24 mouse cellular contexts compared by ENCODE assay signal in genomic region chr4:57523456-57523855, GRCm38 (mm10). TPM values are rescaled to one million over a fixed set of nuclear protein-coding genes. Genes with fewer than 3 reads are reported as not detected.
"Had no signal": no experiment of that assay in that cellular context is flagged by ENCODE, and none has a peak within 500 bp of the region (broad histone marks: within the 10 kb centered on the region; RNA-seq: fewer than 3 reads in every experiment).

No protein-coding gene starts in this region.

- H3K9ac ChIP-seq: liver, embryonic 15.5 days; liver, postnatal 0 days; lung, embryonic 15.5 days; midbrain, embryonic 12.5 days; neural tube, embryonic 12.5 days had no signal

- H3K4me3 ChIP-seq: liver, embryonic 15.5 days; lung, embryonic 15.5 days; megakaryocyte, embryonic 14.5 days; midbrain, embryonic 12.5 days; neural tube, embryonic 12.5 days had no signal

- H3K4me2 ChIP-seq: liver, embryonic 15.5 days; lung, embryonic 15.5 days; midbrain, embryonic 12.5 days; neural tube, embryonic 12.5 days had no signal

- H3K27ac ChIP-seq: liver, embryonic 15.5 days; lung, embryonic 15.5 days; macrophage; midbrain, embryonic 12.5 days; neural tube, embryonic 12.5 days had no signal

- H3K4me1 ChIP-seq: liver, embryonic 15.5 days; midbrain, embryonic 12.5 days; neural tube, embryonic 12.5 days had no signal

- DNase-seq: liver, postnatal 0 days; lung, adult 2 months; lung, postnatal 14 days; lung, postnatal 36 days; midbrain, embryonic 14.5 days; retina, postnatal 1 day; right cerebral cortex, adult 18-20 months; right cerebral cortex, postnatal 25 days; right cerebral cortex, postnatal 4 days; spleen, adult 18-20 months; thymus, adult 18-20 months; thymus, postnatal 14 days; thymus, postnatal 36 days had no signal

- ATAC-seq: liver, postnatal 0 days; lung, postnatal 0 days; midbrain, embryonic 16.5 days had no signal

- H3K9me3 ChIP-seq: liver, embryonic 15.5 days; lung, embryonic 15.5 days; megakaryocyte, embryonic 14.5 days; midbrain, embryonic 12.5 days; neural tube, embryonic 12.5 days had no signal

- H3K27me3 ChIP-seq: liver, embryonic 15.5 days; lung, embryonic 15.5 days; midbrain, embryonic 12.5 days; neural tube, embryonic 12.5 days had no signal

- H3K36me3 ChIP-seq: liver, embryonic 15.5 days; lung, embryonic 15.5 days; midbrain, embryonic 12.5 days; neural tube, embryonic 12.5 days had no signal

RNA-seq across cellular contexts. Expression of gene Pakap, which starts 44.5 kb away (rescaled TPM):
- total RNA-seq: megakaryocyte progenitor cell, adult 5-6 weeks; monocyte, adult 5-6 weeks; neutrophil, adult 5-6 weeks had no signal
- polyA plus RNA-seq: macrophage had no signal
